Mouse (Mus musculus): ENCODE measurements at regions not wholly inside any gene's neighbourhood (a gene's known extent, or its start where the extent isn't known, plus 50 kb on each side); places are given as distances from the start of the nearest gene placed in this dataset.

- TF ChIP-seq CTCF (IDR thresholded peaks at IDR 0.05) (peak; percentile 30), EP300 (IDR thresholded peaks at IDR 0.05; ENCODE audit: insufficient read depth, low read depth, low read length) (no peak)
Measured at GRCm38 (mm10) chr6:116987243-116987642, 181.1 kb upstream of the Cxcl12 start.

Data from heart, adult 2 months (tissue).